ENCODE assay signal across 12 mouse cellular contexts in the genomic region with DNA sequence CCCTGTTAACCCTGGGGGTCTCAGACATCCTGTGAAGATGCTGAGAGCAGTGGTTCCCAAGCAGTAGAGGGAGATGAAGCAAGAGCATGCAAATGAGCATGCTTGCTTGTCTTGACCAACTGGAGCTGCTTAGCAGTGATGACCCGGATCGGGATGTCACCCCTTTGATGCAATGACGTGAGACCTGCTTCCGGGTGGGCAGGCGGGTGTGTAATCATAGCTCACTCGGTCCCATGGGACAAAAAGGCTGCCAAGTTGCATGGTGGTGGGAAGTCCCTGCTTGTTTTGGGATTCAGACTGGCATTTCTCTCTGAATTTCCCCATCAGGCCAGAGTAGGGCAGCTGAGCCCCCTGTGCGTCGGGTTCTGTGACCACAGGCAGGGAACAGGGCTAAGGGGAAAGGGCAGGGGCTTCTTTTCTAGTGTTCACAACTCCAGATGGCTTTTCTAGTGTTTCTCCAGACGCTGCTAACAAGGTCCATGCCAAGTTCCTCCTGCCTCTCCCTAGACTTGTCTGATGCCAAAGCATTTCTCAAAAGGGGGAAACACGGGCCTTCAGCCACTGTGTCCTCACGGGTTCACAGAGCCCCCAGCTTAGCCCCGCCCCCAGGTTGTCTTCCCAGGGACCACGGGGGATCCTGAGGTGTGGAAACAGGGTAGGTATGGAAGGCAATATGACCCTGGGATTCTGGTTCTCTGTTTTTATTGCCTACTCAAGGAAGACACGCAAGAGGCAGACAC. TPM values are rescaled to one million over a fixed set of nuclear protein-coding genes. Genes with fewer than 3 reads are reported as not detected.
A peak's percentile ranks its signal among the peaks of the same experiment; 100 is the strongest.
DNase-seq lines count a peak whose midpoint lies in the region; ATAC-seq and TF ChIP-seq lines count a peak whose summit lies in the region.
"Had no signal": no experiment of that assay in that cellular context is flagged by ENCODE, and none has a peak within 500 bp of the region (broad histone marks: within the 10 kb centered on the region; RNA-seq: fewer than 3 reads in every experiment).

No protein-coding gene starts in this region.

- TF ChIP-seq POLR2A in heart, adult 2 months (IDR thresholded peaks at IDR 0.05; ENCODE audit: insufficient read depth, low read depth, low read length) = no peak

- H3K9ac ChIP-seq in kidney, embryonic 16.5 days (replicated peaks; ENCODE audit: low read length) = no peak overlapping the region
- H3K9ac ChIP-seq in heart, adult 2 months (ENCODE audit: low read depth, low read length) = no peak overlapping the region
- no peak overlapping the region for H3K9ac ChIP-seq in liver, embryonic 11.5 days (ENCODE audit: low read depth, low read length)
- H3K9ac ChIP-seq: limb, embryonic 13.5 days; neural tube, embryonic 13.5 days had no signal

- TF ChIP-seq CTCF in heart, adult 2 months (IDR thresholded peaks at IDR 0.05) = no peak

- no peak overlapping the region for H3K4me2 ChIP-seq in kidney, embryonic 16.5 days (replicated peaks; ENCODE audit: low read depth, low read length)
- H3K4me2 ChIP-seq in liver, embryonic 11.5 days = no peak overlapping the region
- H3K4me2 ChIP-seq: limb, embryonic 13.5 days; neural tube, embryonic 13.5 days had no signal

- peak; percentile 45 for DNase-seq in kidney, postnatal 14 days
- DNase-seq in Muller cell, postnatal 12 days (ENCODE audit: inconsistent ontology term) = peak; percentile 72
- peak; percentile 71 for DNase-seq in heart, adult 2 months
- peak; percentile 37 to 54 for DNase-seq in kidney, postnatal 36 days
- DNase-seq in ovary, postnatal 10 days (ENCODE audit: low spot score) = no peak
- DNase-seq in T-cell, adult 2 months (ENCODE audit: low spot score) = no peak
- no peak for DNase-seq in liver, embryonic 11.5 days (ENCODE audit: low spot score)
- DNase-seq: thymus, adult 18-20 months had no signal

- no peak for TF ChIP-seq EP300 in heart, adult 2 months (IDR thresholded peaks at IDR 0.05; ENCODE audit: insufficient read depth, low read depth, low read length)

- intact Hi-C loops in heart, adult 2 months (cut with DNase I) = loop anchor here (5.0 kb wide), 1 partner anchor 33 kb away; no protein-coding TSS in a partner anchor

- ATAC-seq in kidney, embryonic 16.5 days (ENCODE audit: low FRiP score, low TSS enrichment) = no peak
- ATAC-seq in liver, embryonic 11.5 days (replicated peaks; ENCODE audit: low FRiP score) = no peak

- no peak overlapping the region for H3K27ac ChIP-seq in kidney, embryonic 16.5 days (ENCODE audit: low read length)
- H3K27ac ChIP-seq in heart, adult 2 months = no peak overlapping the region; the same call in 1 of the 2 replicates
- H3K27ac ChIP-seq in liver, embryonic 11.5 days (ENCODE audit: low read depth, low read length) = no peak overlapping the region
- H3K27ac ChIP-seq: limb, embryonic 13.5 days; neural tube, embryonic 13.5 days had no signal

- no peaks in the 10 kb centered on the region for H3K27me3 ChIP-seq in kidney, embryonic 16.5 days (ENCODE audit: insufficient read depth, low read length)
- H3K27me3 ChIP-seq in heart, adult 2 months (ENCODE audit: control insufficient read depth, insufficient read depth, low read length) = no peaks in the 10 kb centered on the region
- H3K27me3 ChIP-seq in liver, embryonic 11.5 days (replicated peaks; ENCODE audit: control insufficient read depth, insufficient read depth, low read length) = peaks cover 2% of the 10 kb centered on the region; the same call in 1 of the 2 replicates
- H3K27me3 ChIP-seq: neural tube, embryonic 13.5 days had no signal

- H3K36me3 ChIP-seq in kidney, embryonic 16.5 days (ENCODE audit: insufficient read depth, low read length) = no peaks in the 10 kb centered on the region
- H3K36me3 ChIP-seq in heart, adult 2 months (ENCODE audit: control insufficient read depth, insufficient read depth, low read length) = no peaks in the 10 kb centered on the region
- H3K36me3 ChIP-seq in liver, embryonic 11.5 days (ENCODE audit: control insufficient read depth, insufficient read depth, low read length) = no peaks in the 10 kb centered on the region
- H3K36me3 ChIP-seq: limb, embryonic 13.5 days; neural tube, embryonic 13.5 days had no signal

- no peaks in the 10 kb centered on the region for H3K79me2 ChIP-seq in heart, adult 2 months (replicated peaks; ENCODE audit: control insufficient read depth, insufficient read depth, low read length)

- no peak overlapping the region for H3K4me3 ChIP-seq in kidney, embryonic 16.5 days (ENCODE audit: low read length)
- H3K4me3 ChIP-seq in heart, adult 2 months = no peak overlapping the region
- no peak overlapping the region for H3K4me3 ChIP-seq in liver, embryonic 11.5 days (ENCODE audit: low read depth, low read length)
- H3K4me3 ChIP-seq: limb, embryonic 13.5 days; megakaryocyte, embryonic 14.5 days; neural tube, embryonic 13.5 days had no signal

- WGBS in kidney, embryonic 16.5 days = 59% methylated on average over 14 of the region's 14 CpGs
- 45% methylated on average over 14 of the region's 14 CpGs for WGBS in heart, adult 2 months
- WGBS in liver, embryonic 11.5 days = 72% methylated on average over 14 of the region's 14 CpGs

- no peaks in the 10 kb centered on the region for H3K9me3 ChIP-seq in kidney, embryonic 16.5 days (ENCODE audit: low read length)
- no peaks in the 10 kb centered on the region for H3K9me3 ChIP-seq in liver, embryonic 11.5 days (ENCODE audit: control insufficient read depth, low read length)
- H3K9me3 ChIP-seq: limb, embryonic 13.5 days; megakaryocyte, embryonic 14.5 days; neural tube, embryonic 13.5 days had no signal

- H3K4me1 ChIP-seq in kidney, embryonic 16.5 days (ENCODE audit: insufficient read depth, low read length) = peaks cover 31% of the 10 kb centered on the region
- H3K4me1 ChIP-seq in heart, adult 2 months (ENCODE audit: control insufficient read depth, insufficient read depth, low read length) = peaks cover 26% of the 10 kb centered on the region
- peaks cover 10% of the 10 kb centered on the region for H3K4me1 ChIP-seq in liver, embryonic 11.5 days (replicated peaks; ENCODE audit: control insufficient read depth, insufficient read depth, low read length)

RNA-seq across cellular contexts. Expression of gene Lif, which starts 42.5 kb away (rescaled TPM):
- polyA plus RNA-seq in kidney, embryonic 16.5 days (2015; fragmentation: Nextera tagmentation; extraction: Ambion mirVana) = 0.05 and 0.09 TPM in 2 replicates
- under 1 TPM; 0.21 to 0.36 TPM for total RNA-seq in heart, adult 2 months (2021)
- 1.5 TPM in 2 replicates for polyA plus RNA-seq in heart, adult 2 months (2012; rRNA removed)
- 0.06 TPM in 1 of 2 replicates, not detected in the other for polyA plus RNA-seq in liver, embryonic 11.5 days (2014; fragmentation: Nextera tagmentation; extraction: Ambion mirVana)
- polyA plus RNA-seq: neural tube, embryonic 13.5 days had no signal

Comparison
In these comparisons a context has a peak if more than half of its experiments do, and no peak if none do; other contexts are left out.
1. DNase-seq: peak in kidney, postnatal 14 days (single experiment), Muller cell, postnatal 12 days (single experiment), heart, adult 2 months (2 of 2) and kidney, postnatal 36 days (2 of 2); none in ovary, postnatal 10 days (single experiment), T-cell, adult 2 months (single experiment) and liver, embryonic 11.5 days (single experiment).